Mouse (Mus musculus) MEL (cell line): Measurements from ENCODE around the gene Susd4. TPM values are rescaled to one million over a fixed set of nuclear protein-coding genes. Genes with fewer than 3 reads are reported as not detected.

Source experiments
- DNase-seq: peaks from one replicate; pipeline ENCODE4 v3.0.0; 2011; ENCODE audit warnings: low read depth, low spot score
- H3K27ac ChIP-seq: 2 replicates; pipeline ENCODE4 v1.5.1; 2012; ENCODE audit warnings: low read depth, mild to moderate bottlenecking, control low read depth, low read length, moderate library complexity; ENCODE audit not compliant: control insufficient read depth
- H3K27me3 ChIP-seq, 2 experiments: fragments of 150-350 bp in 1 of 2; sonication (generic) in 1 of 2; 2 replicates each; pipeline ENCODE4 v1.6.1; 2012; ENCODE audit warnings: low read length in 2 of 2, mild to moderate bottlenecking in 2 of 2, improper control_type of control experiment in 1 of 2, moderate library complexity in 1 of 2; ENCODE audit not compliant: insufficient read depth in 2 of 2, control insufficient read depth in 1 of 2
- H3K36me3 ChIP-seq, 2 experiments: 2 replicates each; pipeline ENCODE4 v1.6.1; 2012 to 2014; ENCODE audit warnings: low read length in 2 of 2, improper control_type of control experiment in 1 of 2, inconsistent platforms in 1 of 2, mild to moderate bottlenecking in 1 of 2; ENCODE audit not compliant: insufficient read depth in 2 of 2, control insufficient read depth in 1 of 2
- H3K4me1 ChIP-seq, 2 experiments: fragments of 150-350 bp in 1 of 2; sonication (generic) in 1 of 2; 2 replicates each; pipeline ENCODE4 v1.6.1; 2012; ENCODE audit warnings: low read length in 2 of 2, improper control_type of control experiment in 1 of 2, mild to moderate bottlenecking in 1 of 2; ENCODE audit not compliant: insufficient read depth in 2 of 2, control insufficient read depth in 1 of 2
- H3K4me3 ChIP-seq, 2 experiments: fragments of 150-350 bp in 1 of 2; sonication (generic) in 1 of 2; 2 replicates each; pipeline ENCODE4 v1.5.1; 2012; ENCODE audit warnings: low read depth in 2 of 2, low read length in 2 of 2, mild to moderate bottlenecking in 2 of 2, moderate library complexity in 2 of 2, control low read depth in 1 of 2, improper control_type of control experiment in 1 of 2; ENCODE audit not compliant: control insufficient read depth in 1 of 2, insufficient read depth in 1 of 2
- H3K79me2 ChIP-seq: 2 replicates; pipeline ENCODE4 v1.6.1; 2012; ENCODE audit warnings: mild to moderate bottlenecking, low read length, moderate library complexity; ENCODE audit not compliant: control insufficient read depth, poor library complexity, insufficient read depth
- H3K9ac ChIP-seq: 2 replicates; pipeline ENCODE4 v1.6.1; 2012; ENCODE audit warnings: low read depth, mild to moderate bottlenecking, control low read depth, low read length, moderate library complexity; ENCODE audit not compliant: control insufficient read depth, poor library complexity, severe bottlenecking
- H3K9me3 ChIP-seq: fragments of 150-350 bp; sonication (generic); replicated peaks from 2 replicates; pipeline ENCODE4 v1.6.1; 2012; ENCODE audit warnings: mild to moderate bottlenecking, low read length, improper control_type of control experiment, moderate library complexity; ENCODE audit not compliant: insufficient read depth
- CTCF ChIP-seq, 3 experiments: IDR thresholded peaks in 2 of 3; conservative IDR thresholded peaks in 1 of 3; 2 replicates each; pipeline ENCODE4 v1.5.1; 2011 to 2012; ENCODE audit warnings: low read length in 3 of 3, low read depth in 2 of 3, mild to moderate bottlenecking in 2 of 3, improper control_type of control experiment in 1 of 3, inconsistent platforms in 1 of 3, mixed read lengths in 1 of 3, moderate library complexity in 1 of 3; ENCODE audit not compliant: control insufficient read depth in 1 of 3, insufficient read depth in 1 of 3, poor library complexity in 1 of 3, severe bottlenecking in 1 of 3
- E2F4 ChIP-seq: IDR thresholded peaks from 2 replicates; pipeline ENCODE4 v1.6.1; 2011; ENCODE audit warnings: low read depth, low read length, improper control_type of control experiment, borderline replicate concordance
- KAT2A ChIP-seq: conservative IDR thresholded peaks from 2 replicates; pipeline ENCODE4 v1.6.1; 2012; ENCODE audit warnings: low read depth, low read length, improper control_type of control experiment, inconsistent platforms
- MAZ ChIP-seq: IDR thresholded peaks from 2 replicates; pipeline ENCODE4 v1.6.1; 2012; ENCODE audit warnings: low read depth, mild to moderate bottlenecking, inconsistent platforms, low read length, improper control_type of control experiment
- MYC ChIP-seq: IDR thresholded peaks from 2 replicates; pipeline ENCODE4 v1.6.1; 2011; ENCODE audit warnings: low read depth, mild to moderate bottlenecking, low read length, improper control_type of control experiment, moderate library complexity
- POLR2A ChIP-seq, 2 experiments: IDR thresholded peaks; 2 replicates each; pipeline ENCODE4 v1.6.1; 2011 to 2012; ENCODE audit warnings: low read length in 2 of 2, mild to moderate bottlenecking in 2 of 2, control low read depth in 1 of 2, improper control_type of control experiment in 1 of 2, low read depth in 1 of 2, moderate library complexity in 1 of 2; ENCODE audit not compliant: control insufficient read depth in 1 of 2, insufficient read depth in 1 of 2, poor library complexity in 1 of 2
- POLR2AphosphoS2 ChIP-seq: IDR thresholded peaks from 2 replicates; pipeline ENCODE4 v1.6.1; 2011; ENCODE audit warnings: low read length, improper control_type of control experiment
- POLR2AphosphoS5 ChIP-seq: IDR thresholded peaks from 2 replicates; pipeline ENCODE4 v1.6.1; 2012; ENCODE audit warnings: low read depth, borderline replicate concordance, mild to moderate bottlenecking, inconsistent platforms, low read length, moderate library complexity, mixed read lengths
- RCOR1 ChIP-seq: IDR thresholded peaks from 2 replicates; pipeline ENCODE4 v1.6.1; 2012; ENCODE audit warnings: low read depth, mild to moderate bottlenecking, inconsistent platforms, low read length, improper control_type of control experiment
- SMC3 ChIP-seq: IDR thresholded peaks from 2 replicates; pipeline ENCODE4 v1.6.1; 2011; ENCODE audit warnings: low read depth, low read length, improper control_type of control experiment
- USF1 ChIP-seq: IDR thresholded peaks from 2 replicates; pipeline ENCODE4 v1.6.1; 2014; ENCODE audit warnings: low read depth, mild to moderate bottlenecking, inconsistent platforms, low read length, improper control_type of control experiment, moderate library complexity
- USF2 ChIP-seq, 2 experiments: IDR thresholded peaks; 2 replicates each; pipeline ENCODE4 v1.6.1; 2011 to 2012; ENCODE audit warnings: improper control_type of control experiment in 2 of 2, low read length in 2 of 2, borderline replicate concordance in 1 of 2, inconsistent platforms in 1 of 2, low read depth in 1 of 2, mild to moderate bottlenecking in 1 of 2; ENCODE audit not compliant: insufficient read depth in 1 of 2
- ZC3H11A ChIP-seq: IDR thresholded peaks from 2 replicates; pipeline ENCODE4 v1.6.1; 2012; ENCODE audit warnings: low read depth, mild to moderate bottlenecking, inconsistent platforms, low read length, improper control_type of control experiment
- ZNF384 ChIP-seq: IDR thresholded peaks from 2 replicates; pipeline ENCODE4 v1.6.1; 2012; ENCODE audit warnings: low read depth, mild to moderate bottlenecking, inconsistent platforms, low read length, improper control_type of control experiment
- polyA plus RNA-seq, 2 experiments: library from polyadenylated mRNA; stranded (reverse) in 1 of 2; unstranded in 1 of 2; fragments of >175 nt in 1 of 2; fragments of >200 nt in 1 of 2; gene quantifications; 2 replicates each; pipeline versions ENCODE4 v1.2.1 to v1.2.4; 2012; ENCODE audit warnings: low replicate concordance in 2 of 2, low read depth in 1 of 2; ENCODE audit not compliant: insufficient read length in 2 of 2, insufficient read depth in 1 of 2, missing spikeins in 1 of 2
- total RNA-seq: library from RNA; depleted of rRNA; stranded (reverse); fragments of 300-350 nt; gene quantifications from 2 replicates; pipeline ENCODE4 v1.2.3, GENCODE M21; 2012; rRNA removed

Susd4 gene
- total RNA-seq = not detected in 2 replicates
- polyA plus RNA-seq = not detected

- no peaks in the 10 kb centered on the region for H3K4me1 ChIP-seq
- no peaks in the 10 kb centered on the region for H3K9me3 ChIP-seq
- H3K36me3 ChIP-seq = no peaks in the 10 kb centered on the region
- TF ChIP-seq POLR2AphosphoS2 (no peak), ZNF384 (no peak), E2F4 (no peak), ZC3H11A (no peak), SMC3 (no peak), USF2 (IDR thresholded peaks at IDR 0.05; ENCODE audit: borderline replicate concordance in 1 of 2, insufficient read depth in 1 of 2, low read depth in 1 of 2, low read length in 2 of 2) (no peak)
- no peak for DNase-seq
- H3K4me3 ChIP-seq = no peak within 1 kb of the TSS
- no peak within 1 kb of the TSS for H3K9ac ChIP-seq
- H3K27ac ChIP-seq = no peak within 1 kb of the TSS
- no peaks in the 10 kb centered on the region for H3K27me3 ChIP-seq
- H3K79me2 ChIP-seq = no peaks in the 10 kb centered on the region
Measured at GRCm38 (mm10) chr1:182763716-182764461, at the start of gene Susd4. Gene Susd4 (plus strand): TSS chr1:182763860.

- no peaks in the 10 kb centered on the region for H3K4me1 ChIP-seq
- no peaks in the 10 kb centered on the region for H3K36me3 ChIP-seq
- no peak for DNase-seq
- no peak overlapping the region for H3K9ac ChIP-seq
- H3K79me2 ChIP-seq = no peaks in the 10 kb centered on the region
- no peak overlapping the region for H3K4me3 ChIP-seq
- no peaks in the 10 kb centered on the region for H3K27me3 ChIP-seq
- TF ChIP-seq USF1 (no peak), POLR2A (IDR thresholded peaks at IDR 0.05; ENCODE audit: control insufficient read depth in 1 of 2, insufficient read depth in 1 of 2, low read depth in 1 of 2, low read length in 2 of 2, poor library complexity in 1 of 2) (no peak), POLR2AphosphoS5 (no peak), KAT2A (no peak), MYC (no peak), USF2 (IDR thresholded peaks at IDR 0.05; ENCODE audit: borderline replicate concordance in 1 of 2, insufficient read depth in 1 of 2, low read depth in 1 of 2, low read length in 2 of 2) (no peak)
- no peaks in the 10 kb centered on the region for H3K9me3 ChIP-seq
- H3K27ac ChIP-seq = no peak overlapping the region
Measured at GRCm38 (mm10) chr1:182714236-182714935, 49.3 kb upstream of the Susd4 start.

GRCm38 (mm10) chr1:182727541-182727940 lies 36.1 kb upstream of the Susd4 start:
- H3K27ac ChIP-seq = no peak overlapping the region
- no peaks in the 10 kb centered on the region for H3K9me3 ChIP-seq
- H3K4me1 ChIP-seq = no peaks in the 10 kb centered on the region
- no peaks in the 10 kb centered on the region for H3K27me3 ChIP-seq
- no peak overlapping the region for H3K4me3 ChIP-seq
- no peak for DNase-seq
- H3K79me2 ChIP-seq = no peaks in the 10 kb centered on the region
- TF ChIP-seq E2F4 = no peak
- no peak for TF ChIP-seq CTCF (IDR thresholded peaks at IDR 0.05 in 2 of 3, conservative IDR thresholded peaks at IDR 0.05 in 1 of 3; ENCODE audit: control insufficient read depth in 1 of 3, insufficient read depth in 1 of 3, low read depth in 2 of 3, low read length in 3 of 3, poor library complexity in 1 of 3, severe bottlenecking in 1 of 3)
- no peak for TF ChIP-seq RCOR1
- no peak for TF ChIP-seq SMC3
- TF ChIP-seq MAZ = no peak
- TF ChIP-seq ZC3H11A = no peak
- TF ChIP-seq, all 39 proteins: peak for 0
- Histone ChIP-seq H3K9ac (no peak overlapping the region), H3K36me3 (no peaks in the 10 kb centered on the region)
